Mouse (Mus musculus) cerebral cortex, adult 2 months (tissue): Measurements from ENCODE around the gene Rasip1.

Experiments
- WGBS: fragments of 180-500 bp; shearing (Covaris S2); methylation state at CpG from one replicate; pipeline ENCODE4 v1.1.7; 2018; 5-methylcytosine and 5-hydroxymethylcytosine counted together

Rasip1 gene

DNA sequence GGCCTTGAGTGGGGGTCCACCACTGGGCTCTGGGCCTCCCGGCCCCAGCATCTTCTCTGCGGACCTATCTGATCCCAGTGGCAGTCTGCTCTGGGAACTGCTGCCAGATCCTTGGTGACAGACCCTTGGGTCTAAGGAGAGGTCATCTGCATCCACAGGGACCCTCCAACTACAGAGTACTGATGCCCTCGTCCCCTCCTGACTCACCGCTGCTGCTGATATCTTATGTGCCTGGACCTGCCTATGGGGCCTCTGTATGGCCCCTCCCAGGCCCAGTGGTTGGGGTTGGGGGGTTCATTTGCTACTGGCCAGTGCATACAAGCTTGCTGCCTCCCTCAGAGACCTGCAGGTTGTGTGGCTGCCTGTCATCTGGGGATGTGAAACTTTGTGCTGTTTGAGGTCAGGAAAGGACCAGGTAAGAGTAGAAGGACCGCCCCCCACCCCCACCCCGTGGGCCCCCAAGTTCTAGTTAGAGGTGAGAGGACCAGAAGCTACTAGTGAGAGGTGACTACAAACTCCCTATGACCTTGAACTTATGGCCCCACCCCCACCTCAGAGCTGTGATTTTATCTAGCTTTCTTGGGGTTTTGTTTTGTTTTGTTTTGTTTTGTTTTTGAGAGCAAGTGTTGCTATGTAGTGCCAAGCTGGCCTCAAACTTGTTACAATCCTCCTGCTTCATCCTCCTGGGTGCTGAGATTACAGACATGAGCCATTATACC is 17.7 kb downstream of the Rasip1 start:
- WGBS = 74% methylated on average over 6 of the region's 6 CpGs

DNA sequence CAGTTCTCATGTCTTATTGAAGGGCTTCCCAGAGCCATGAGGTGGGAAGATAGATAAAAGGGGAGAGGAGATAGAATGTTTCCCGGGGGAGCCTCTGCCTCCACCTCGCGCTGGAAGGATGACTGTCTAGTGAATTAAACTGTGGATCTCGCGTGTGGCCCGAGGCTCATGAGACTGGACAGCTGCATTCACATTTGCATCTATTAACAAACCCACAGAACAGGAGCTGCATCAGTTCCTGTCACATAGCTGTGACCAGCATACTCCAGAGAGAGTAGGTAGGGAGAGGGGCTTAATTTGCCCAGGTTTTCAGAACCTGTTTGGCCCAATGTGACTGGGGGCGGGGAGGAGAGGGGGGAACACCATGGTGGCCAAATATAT is 18.3 kb downstream of the Rasip1 start:
- 75% methylated on average over 7 of the region's 7 CpGs for WGBS

DNA sequence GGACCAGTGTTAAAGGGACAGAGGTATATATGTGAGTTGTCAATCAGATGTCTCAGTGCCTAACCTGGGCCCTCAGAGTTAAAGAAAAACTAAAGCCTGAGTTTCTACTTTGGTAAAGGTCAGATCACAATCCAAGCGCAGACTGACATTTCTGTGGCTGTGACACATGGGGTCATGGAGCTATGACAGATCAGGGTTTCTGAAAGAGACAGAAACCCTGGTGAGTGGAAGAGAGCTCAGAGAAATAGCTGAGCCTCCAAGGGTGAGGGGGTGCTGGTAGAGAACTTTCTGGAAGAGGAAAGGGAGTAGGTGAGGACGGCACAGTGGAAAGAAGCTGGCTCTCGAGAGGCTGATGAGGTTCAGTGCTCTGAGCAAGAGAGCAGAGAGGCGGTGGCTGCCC is 19.4 kb downstream of the Rasip1 start:
- 72% methylated on average over 4 of the region's 4 CpGs for WGBS

DNA sequence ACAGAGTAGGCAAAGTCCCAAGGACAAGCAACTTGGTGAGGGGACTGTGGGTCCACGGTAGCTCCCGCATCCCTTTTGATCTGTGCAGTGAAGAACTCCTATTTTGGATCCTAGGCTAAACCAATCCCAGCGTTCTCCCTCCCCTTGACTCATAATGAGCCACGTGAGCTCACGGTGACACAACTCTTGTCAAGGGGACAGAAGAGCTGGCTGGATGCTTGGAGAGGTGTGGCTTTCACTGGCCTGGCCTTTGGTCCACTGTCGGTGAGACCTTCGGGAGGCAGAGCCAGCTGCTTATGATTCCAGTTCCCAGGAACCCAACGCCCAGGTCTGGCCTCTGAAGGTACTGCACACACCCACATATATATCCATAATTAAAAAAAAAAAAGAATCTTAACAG is 22.1 kb downstream of the Rasip1 start:
- 74% methylated on average over 8 of the region's 8 CpGs for WGBS

DNA sequence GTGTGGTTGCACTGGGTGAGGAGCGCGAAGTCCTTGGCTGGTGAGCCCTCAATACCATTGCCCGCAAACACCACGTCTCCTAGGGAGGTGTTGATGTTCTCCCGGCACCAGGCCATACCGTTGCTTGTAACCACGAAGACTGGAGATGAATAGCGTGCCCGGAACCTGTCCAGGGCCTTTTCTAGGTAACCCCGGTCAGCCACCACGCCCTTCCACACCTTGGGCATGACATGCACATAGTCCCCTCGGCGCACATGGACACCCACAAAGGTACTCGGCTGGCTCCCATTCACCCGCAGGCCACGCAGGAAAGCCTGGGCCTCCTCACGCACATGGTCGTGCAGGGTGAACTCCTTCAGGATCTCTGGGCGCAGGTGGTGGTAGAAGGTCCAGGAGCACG is 23.2 kb downstream of the Rasip1 start:
- WGBS = 95% methylated on average over 20 of the region's 20 CpGs

DNA sequence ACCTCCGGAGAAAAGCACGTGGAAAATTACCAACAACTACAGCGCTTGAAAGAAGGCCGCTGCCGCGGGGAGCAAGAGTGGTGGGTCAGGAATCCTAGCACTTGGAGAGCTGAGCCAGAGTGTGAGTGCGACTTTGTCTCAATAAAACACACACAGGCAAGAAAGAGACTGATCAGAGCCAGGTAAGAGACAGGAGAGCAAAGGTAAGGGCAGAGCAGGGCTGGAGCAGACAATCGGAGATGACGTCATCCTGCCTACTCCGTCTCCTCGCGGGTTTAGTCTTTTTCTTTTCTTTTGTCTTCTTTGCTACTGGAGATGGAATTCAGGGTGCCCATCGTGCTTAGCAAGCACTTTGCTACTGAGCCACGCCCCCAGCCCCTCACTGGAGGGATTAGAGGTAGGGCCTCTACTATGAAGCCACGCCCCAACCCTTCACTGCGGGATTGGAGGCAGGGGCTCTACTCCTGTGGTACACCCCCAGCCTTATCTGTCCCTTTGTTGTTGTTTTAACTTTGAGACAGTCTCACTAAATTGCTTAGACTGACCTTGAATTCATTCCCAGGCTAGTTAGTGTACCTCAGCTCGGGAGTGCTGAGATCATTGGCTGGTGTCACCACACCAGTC is 27.2 kb downstream of the Rasip1 start:
- 33% methylated on average over 17 of the region's 17 CpGs for WGBS

DNA sequence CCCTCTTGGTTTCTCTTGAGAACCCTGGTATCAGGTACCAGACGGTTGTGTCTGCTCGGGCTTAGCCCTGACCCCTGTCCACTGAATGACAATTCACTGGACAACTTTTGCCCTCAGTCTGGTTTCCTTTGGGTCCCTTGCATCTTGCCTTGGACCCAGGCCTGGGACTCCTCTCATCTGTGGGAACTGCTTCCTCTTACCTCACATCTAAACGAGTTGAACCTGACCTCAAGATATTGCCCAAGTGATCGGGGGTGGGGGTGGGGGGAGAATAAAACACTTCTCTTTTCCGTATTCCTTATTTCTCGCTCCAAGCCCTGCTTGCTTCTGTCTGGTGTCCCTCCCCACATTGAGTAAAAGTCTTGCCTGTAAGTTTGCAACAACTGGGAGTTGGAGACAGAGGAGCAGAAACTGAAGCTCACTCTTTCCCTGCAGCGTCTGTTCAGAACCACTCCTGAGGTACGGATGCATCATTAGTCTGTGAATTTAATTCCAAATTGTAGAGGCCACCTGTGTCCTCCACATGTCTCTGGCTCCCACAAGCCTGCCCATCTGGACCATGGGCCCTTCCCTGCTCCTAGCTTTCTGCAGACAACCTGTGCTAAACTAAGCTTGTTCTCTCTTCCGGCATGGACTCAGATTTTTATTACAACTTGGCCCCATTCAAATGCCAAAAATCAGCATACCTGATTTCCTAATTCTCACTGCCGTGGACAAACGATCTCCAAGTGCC is 33.6 kb downstream of the Rasip1 start:
- WGBS = 83% methylated on average over 11 of the region's 11 CpGs

DNA sequence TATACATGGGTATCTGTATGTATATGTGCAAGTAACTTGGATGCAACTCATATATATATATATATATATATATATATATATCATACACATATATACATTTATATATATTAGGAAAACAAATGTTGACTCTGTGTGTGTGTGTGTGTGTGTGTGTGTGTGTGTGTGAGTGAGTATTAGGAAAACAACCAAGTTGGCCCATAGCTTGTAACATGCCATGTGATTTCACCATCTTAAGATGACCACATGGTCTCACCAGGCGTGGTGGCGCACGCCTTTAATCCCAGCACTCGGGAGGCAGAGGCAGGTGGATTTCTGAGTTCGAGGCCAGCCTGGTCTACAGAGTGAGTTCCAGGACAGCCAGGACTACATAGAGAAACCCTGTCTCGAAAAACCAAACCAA is 34.4 kb downstream of the Rasip1 start:
- 95% methylated on average over 6 of the region's 6 CpGs for WGBS

DNA sequence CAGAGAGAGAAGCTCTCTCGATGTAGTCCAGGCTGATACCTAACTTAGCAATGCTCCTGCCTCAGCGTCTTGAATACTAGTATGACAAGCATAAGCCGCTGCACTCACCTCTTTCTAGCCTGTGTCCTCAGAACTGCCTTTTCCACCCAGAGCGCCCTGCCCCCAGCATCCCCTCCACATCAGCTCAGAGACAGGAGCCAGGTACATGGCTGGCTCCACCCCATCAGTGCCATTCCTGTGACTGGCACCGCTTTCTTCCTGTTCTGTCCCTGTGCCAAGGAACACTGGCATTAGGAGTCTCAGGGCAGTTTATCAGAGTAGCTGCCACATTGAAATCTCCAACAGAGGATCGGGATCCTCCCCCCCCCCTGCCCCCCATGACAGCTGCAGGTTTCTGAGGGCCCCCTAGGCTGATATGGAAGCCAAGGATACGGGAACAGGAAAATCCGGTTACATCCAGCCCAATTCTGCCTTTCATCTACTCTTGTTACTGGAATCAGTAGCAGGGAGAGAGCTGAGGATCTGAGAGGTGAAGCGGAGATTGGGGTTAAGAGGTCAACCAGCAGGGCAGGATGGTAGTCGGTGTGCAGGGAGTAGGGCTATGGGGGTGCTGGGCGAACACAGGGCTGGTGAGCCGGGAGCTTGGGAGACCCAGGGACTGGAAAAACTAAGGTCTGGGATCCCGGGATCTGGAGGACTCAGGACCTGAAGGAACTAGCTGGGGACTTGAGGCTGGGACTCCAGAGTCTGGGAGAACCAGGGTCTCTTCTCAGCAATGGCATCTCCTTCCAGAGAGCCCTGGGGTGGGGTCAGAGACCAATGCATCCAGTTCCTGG is 38.2 kb downstream of the Rasip1 start:
- 62% methylated on average over 13 of the region's 13 CpGs for WGBS

DNA sequence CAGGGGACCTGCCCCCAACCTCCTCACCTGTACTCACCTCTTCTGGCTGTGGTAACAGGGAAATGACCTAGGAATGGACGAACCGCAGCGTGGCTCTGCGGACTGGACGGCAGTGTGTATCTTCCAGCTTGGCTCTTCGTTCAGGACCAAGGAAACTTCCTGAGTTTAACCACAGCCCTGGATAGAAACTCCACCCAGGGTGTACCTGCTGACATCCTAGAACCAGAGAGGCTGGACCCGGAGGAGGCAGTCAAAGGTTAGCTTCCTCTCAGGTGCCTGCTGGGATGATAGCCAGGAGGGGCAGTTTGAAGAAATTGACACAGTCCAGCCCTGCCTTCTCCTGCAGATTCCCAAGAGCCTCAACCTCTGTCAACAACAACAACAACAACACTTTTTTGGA is 38.9 kb downstream of the Rasip1 start, which contains the start of gene Fut2:
Gene Fut2 (minus strand): TSS at position 234 of the 400 bp plus-strand sequence.
- WGBS = 88% methylated on average over 7 of the region's 7 CpGs

DNA sequence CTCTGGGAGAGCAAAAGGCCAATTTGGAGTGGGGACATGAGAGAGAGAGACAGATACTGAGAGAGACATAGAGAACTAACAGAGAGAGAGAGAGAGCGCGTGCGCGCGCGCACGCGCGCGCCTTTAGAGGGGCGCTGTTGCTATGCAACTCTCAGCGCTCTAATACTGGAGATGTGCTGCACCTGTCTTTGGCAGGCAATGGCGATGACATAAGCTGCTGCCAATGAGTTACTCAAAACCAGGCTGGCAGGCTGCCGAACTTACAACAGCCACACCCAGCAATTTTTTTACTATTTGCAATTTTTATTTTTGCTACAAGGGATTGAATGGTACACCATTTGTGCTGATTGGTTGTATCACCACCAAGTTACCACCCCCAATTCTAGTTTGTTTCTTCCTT is 40.5 kb downstream of the Rasip1 start:
- 73% methylated on average over 14 of the region's 14 CpGs for WGBS

DNA sequence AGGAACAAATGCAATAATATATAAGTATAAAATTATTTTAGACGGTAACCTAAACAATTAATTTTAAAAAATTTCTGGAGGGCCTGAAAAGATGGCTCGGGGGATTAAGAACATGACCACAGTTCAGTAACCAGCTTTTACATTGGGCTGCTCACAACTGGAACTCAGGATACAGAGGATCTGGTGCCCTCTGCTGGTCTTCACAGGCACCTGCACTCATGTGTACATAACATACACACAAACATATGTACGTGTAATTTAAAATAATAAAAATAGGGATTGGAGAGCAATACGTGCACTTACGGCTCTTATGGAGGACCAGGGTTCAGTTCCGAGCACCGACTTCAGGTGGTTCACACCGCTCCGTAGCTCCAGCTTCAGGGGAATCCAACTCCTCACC is 41.6 kb downstream of the Rasip1 start:
- 95% methylated on average over 9 of the region's 9 CpGs for WGBS

DNA sequence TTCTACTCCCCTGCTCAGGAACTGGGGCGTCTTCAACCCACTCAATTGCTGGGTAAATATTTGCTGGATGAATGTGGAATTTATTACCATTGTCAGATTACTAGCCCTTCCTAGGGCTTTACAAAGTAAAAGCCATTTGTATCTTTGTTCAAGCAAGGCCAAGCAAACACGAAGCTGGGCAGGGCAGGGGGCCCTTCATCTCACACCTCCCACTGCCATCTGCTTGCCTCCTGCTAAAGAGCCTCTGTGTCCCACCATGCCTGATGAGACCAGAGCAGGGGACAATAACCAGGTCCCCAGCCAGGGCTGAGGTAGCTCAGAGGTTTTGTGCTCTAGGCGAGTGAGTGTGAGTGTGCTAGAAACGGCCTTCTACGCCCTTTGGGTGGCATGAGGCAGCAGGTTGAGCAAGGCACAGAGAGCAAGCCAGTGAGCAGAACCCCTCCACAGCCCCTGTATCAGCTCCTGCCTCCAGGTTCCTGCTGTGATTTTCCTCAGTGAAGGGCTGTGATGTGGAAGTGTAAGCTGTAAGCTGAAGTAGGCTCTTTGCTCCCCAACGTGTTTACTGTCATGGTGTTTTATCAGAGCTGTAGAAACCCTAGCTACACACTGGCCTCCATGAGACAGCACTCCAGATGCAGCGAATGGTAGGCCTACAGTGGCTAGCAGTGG is 50.5 kb downstream of the Rasip1 start:
- 89% methylated on average over 7 of the region's 7 CpGs for WGBS

DNA sequence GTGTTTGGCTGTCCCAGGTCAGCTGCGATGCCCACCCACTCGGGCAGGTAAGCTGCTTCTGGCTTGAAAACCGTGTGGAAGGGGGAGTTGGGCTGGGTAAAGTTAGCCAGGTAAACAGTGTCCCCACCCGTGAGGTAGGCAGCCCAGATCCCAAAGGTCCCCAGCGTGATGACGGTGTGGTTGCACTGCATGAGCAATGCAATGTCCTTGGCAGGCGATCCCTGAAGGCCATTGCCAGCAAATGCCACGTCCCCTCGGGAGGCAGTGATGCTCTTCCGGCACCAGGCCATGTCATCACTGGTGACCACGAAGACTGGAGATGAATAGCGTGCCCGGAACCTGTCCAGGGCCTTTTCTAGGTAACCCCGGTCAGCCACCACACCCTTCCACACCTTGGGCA is 51.2 kb downstream of the Rasip1 start:
- 94% methylated on average over 14 of the region's 14 CpGs for WGBS

DNA sequence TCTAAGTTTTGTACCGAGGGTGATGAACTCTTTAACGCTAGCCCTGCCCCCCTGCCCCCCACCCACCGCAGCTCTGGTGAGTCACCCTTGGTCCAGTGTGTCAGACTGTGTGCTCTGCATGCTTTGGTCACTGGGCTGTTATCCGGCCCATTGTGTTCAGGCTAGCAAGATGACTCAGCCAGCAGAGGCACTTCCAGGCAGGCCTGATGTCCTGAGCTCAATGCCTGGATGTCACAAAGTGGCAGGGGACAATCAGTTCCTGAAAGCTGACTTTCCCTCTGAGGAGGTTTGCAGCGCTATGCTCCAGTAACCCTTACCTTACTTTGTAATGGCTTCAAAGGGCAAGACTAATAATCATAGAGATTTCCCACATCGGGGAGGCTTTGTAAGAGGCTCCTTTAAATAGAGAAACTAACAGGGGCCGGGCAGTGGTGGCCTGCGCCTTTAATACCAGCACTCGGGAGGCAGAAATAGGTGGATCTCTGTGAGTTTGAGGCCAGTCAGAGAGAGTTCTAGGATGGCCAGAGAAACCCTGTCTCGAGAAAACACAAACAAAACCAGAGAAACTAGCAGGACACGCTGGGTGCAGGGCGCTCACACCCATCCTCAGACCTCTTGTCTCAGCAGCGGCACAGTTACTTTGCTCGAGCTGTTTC is 52.8 kb downstream of the Rasip1 start:
- WGBS = 73% methylated on average over 14 of the region's 14 CpGs

DNA sequence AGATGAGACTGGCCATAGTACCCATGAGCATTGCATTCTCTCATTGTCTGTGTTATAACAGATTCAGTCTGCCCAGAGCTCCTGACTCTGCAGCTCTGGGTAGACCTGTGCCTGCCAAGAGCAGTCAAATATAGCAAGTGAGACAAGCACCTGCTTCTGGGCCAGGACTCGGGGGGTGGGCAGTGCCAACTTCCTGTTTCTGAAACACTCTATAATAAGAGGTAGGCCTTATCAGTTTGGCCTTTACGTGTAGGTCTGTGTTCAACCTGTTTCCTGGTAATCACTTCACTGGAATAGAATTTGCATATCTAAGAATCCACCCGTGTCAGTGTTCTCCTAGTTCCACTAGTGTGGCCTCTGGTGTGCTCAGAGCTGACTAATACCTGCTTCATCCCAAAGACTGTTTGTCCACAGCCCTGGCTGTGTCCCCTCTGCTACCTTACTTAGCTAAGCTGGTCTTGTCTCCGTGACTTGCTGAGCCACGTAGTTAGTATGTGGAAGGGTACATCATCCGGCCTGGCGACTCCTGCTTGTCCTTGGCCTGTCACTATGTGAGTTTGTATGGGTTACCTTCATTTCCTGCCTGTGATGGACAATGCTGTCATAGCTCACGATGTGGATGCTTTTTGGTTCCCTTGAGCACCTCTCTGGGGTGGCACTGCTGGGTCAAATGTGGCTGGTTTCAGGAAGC is 53.9 kb downstream of the Rasip1 start:
- WGBS = 77% methylated on average over 8 of the region's 8 CpGs

DNA sequence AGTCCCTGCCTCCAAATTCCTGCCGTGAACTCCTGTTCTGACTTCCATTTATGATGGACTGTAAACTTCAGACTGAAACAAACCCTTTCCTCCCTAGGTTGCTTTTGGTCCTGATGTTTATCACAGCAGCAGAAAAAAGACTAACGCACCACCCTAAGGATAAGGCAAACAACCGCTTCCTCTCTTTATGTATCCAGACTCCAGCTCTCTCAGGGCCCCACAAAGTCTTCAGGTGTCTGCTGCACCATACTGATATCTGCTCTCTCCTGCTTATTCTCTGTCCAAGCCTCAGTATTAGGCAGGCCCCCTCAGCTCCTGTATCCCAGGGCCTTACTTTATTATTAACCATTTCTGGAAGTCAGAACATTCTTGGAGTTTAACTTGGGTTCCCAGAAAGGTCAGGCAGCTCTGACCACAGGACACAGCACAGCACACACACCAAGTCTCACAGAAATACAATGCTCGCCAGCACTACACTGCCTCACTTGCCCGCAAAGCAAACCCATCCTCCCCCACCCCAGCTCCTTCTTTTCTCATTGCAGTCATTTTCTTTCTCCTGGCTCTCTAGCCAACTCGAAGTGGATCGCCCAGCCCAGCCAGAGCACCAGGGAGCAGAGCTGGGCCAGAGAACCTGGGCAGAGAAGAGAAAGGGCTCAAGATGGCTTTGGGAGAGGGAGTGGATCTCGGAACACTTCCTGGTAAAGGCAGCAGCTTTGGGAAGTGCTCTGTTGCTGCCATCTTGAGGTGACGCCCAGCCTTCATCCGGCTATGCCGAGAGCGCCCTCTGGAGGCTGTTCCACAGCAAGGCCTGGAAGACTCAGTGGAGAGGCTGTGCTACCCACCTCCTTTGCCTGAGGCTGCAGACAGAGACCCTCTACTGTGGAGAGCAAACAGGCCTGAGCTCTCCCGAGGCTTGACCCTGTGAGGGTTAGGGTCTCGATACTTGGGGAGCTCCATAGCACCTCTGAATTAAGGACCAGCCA is 55.1 kb downstream of the Rasip1 start:
- 31% methylated on average over 14 of the region's 14 CpGs for WGBS

DNA sequence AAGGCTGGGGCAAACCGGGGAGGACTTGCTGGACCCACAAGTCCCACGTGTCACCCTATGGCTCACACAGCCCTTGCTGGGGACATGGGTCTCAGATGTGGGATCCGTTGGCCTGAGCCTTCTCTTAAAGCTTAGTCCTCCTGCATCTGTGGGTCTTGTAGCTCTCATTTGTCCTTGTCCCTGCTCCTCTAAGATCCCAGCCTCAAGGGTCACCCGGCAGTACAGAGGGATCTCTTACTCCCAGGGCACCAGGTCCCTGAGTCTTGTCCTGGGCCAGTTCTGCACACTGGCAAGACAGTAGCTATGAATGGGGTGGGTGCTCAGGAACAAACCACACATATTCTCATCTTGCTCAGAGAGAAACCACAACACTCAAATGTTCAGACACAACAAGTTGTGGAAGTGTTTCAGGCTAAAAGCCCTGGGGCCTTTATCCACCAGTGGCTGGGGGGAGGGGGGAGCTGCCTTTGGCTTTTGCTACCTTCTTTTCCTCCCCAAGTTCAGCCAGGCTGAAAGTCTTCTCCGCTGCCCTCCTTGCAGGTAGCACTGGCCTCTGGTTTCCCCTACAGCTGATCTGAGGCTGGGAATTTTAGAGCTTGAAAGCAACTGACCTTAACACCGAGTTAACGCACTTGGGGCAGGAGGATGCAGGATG is 56.2 kb downstream of the Rasip1 start, which contains the start of gene Ntn5:
Gene Ntn5 (plus strand): TSS at position 627 of the 655 bp plus-strand sequence.
- WGBS = 84% methylated on average over 7 of the region's 7 CpGs
